Mouse (Mus musculus) spleen, postnatal 10 days (tissue): ENCODE data around the gene Tmed8.
"Not testable (repeated sequence)": the region's sequence is repeated elsewhere in the genome, so short reads cannot be mapped to it uniquely, and the experiment has no call there.

Experiments used
- DNase-seq, 2 experiments: peaks; one replicate each; pipeline ENCODE4 v3.0.0; 2021 to 2022; ENCODE audit warnings: low spot score in 2 of 2

Gene Tmed8

GRCm38 (mm10) chr12:87160310-87160709 lies 39.9 kb downstream of the Tmed8 start:
- DNase-seq, result no peak

GRCm38 (mm10) chr12:87158099-87158498 lies 42.2 kb downstream of the Tmed8 start:
- no peak for DNase-seq

- no peak for DNase-seq
These were observed 42.9 kb downstream of the Tmed8 start for GRCm38 (mm10) chr12:87157361-87157760.

- not testable (repeated sequence) for DNase-seq
These were observed 45.8 kb downstream of the Tmed8 start for GRCm38 (mm10) chr12:87154448-87154847.

GRCm38 (mm10) chr12:87149471-87149870 lies 50.8 kb downstream of the Tmed8 start:
- no peak for DNase-seq

GRCm38 (mm10) chr12:87148136-87148535 lies 52.1 kb downstream of the Tmed8 start:
- no peak for DNase-seq

GRCm38 (mm10) chr12:87147395-87148089 lies 52.7 kb downstream of the Tmed8 start, which contains the start of gene Pomt2:
Gene Pomt2 (minus strand): TSS chr12:87147968.
- DNase-seq, result peak; percentile 88 to 90

GRCm38 (mm10) chr12:87146966-87147365 lies 53.3 kb downstream of the Tmed8 start, which contains the start of gene Gstz1:
Gene Gstz1 (plus strand): TSS chr12:87147165.
- peak in 1 of 2 experiments; percentile 95 for DNase-seq

- no peak for DNase-seq
These were observed 58.1 kb downstream of the Tmed8 start for GRCm38 (mm10) chr12:87142156-87142555.

- DNase-seq, result no peak
These were observed 61.5 kb downstream of the Tmed8 start for GRCm38 (mm10) chr12:87138768-87139167.

GRCm38 (mm10) chr12:87138342-87138701 lies 61.9 kb downstream of the Tmed8 start:
- no peak for DNase-seq

GRCm38 (mm10) chr12:87137439-87138341 lies 62.6 kb downstream of the Tmed8 start:
- DNase-seq, result no peak

GRCm38 (mm10) chr12:87132784-87133183 lies 67.5 kb downstream of the Tmed8 start:
- DNase-seq, result no peak

GRCm38 (mm10) chr12:87132210-87132609 lies 68.0 kb downstream of the Tmed8 start:
- no peak for DNase-seq

- peak in 1 of 2 experiments; percentile 57 for DNase-seq
These were observed 68.6 kb downstream of the Tmed8 start for GRCm38 (mm10) chr12:87131619-87132018.

GRCm38 (mm10) chr12:87131181-87131580 lies 69.1 kb downstream of the Tmed8 start:
- no peak for DNase-seq

- DNase-seq, result no peak
These were observed 70.0 kb downstream of the Tmed8 start for GRCm38 (mm10) chr12:87130224-87130623.

- no peak for DNase-seq
These were observed 73.0 kb downstream of the Tmed8 start for GRCm38 (mm10) chr12:87127256-87127655.

GRCm38 (mm10) chr12:87121918-87122589 lies 78.2 kb downstream of the Tmed8 start:
- no peak for DNase-seq
